Mouse (Mus musculus): ENCODE data around the gene Mylk.

DNA sequence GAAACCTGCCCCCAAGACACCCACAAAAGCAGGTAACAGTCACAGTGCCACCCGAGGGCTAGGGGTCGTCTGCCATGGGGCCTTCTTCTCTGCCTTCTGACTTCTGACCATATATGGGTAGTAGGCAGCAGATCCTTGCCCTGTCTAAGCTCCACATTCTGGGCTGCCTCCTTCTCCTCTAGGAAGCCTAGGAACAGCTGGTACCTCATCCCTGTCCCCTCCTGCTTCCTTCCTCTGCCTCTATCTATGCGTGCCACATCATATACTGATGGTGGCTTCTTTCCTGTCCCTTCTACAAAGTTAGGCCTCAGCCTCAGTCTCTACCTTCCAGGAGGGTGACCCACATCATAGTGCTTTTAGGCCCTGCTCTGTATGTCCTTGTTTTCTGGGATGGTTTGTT is 207.8 kb downstream of the Mylk start:
- TF ChIP-seq CTCF (conservative IDR thresholded peaks at IDR 0.05 in 1 of 2, IDR thresholded peaks at IDR 0.05 in 1 of 2; ENCODE audit: low read depth in 2 of 2, low read length in 2 of 2) (no peak), POLR2A (IDR thresholded peaks at IDR 0.05; ENCODE audit: low read depth, low read length) (no peak), CHD2 (IDR thresholded peaks at IDR 0.05; ENCODE audit: low read length) (no peak), NELFE (IDR thresholded peaks at IDR 0.05; ENCODE audit: low read depth, low read length) (no peak), ZMIZ1 (IDR thresholded peaks at IDR 0.05; ENCODE audit: low read depth, low read length) (no peak), JUND (conservative IDR thresholded peaks at IDR 0.05; ENCODE audit: low read depth, low read length) (no peak), MAZ (IDR thresholded peaks at IDR 0.05; ENCODE audit: low read depth, low read length) (no peak), UBTF (IDR thresholded peaks at IDR 0.05; ENCODE audit: low read depth, low read length) (no peak), TCF12 (IDR thresholded peaks at IDR 0.05; ENCODE audit: low read depth, low read length) (no peak), ZKSCAN1 (IDR thresholded peaks at IDR 0.05; ENCODE audit: borderline replicate concordance, low read depth, low read length) (no peak), EP300 (IDR thresholded peaks at IDR 0.05; ENCODE audit: low read length) (no peak), NRF1 (IDR thresholded peaks at IDR 0.05; ENCODE audit: low read depth, low read length) (no peak), MAX (IDR thresholded peaks at IDR 0.05; ENCODE audit: low read length) (no peak)

Measured in CH12.LX (cell line).